In genomic region chr12:100639680-100640079, GRCm38 (mm10) we compare ENCODE assay signal across 8 mouse cellular contexts.
A peak's percentile ranks its signal among the peaks of the same experiment; 100 is the strongest.
DNase-seq lines count a peak whose midpoint lies in the region; ATAC-seq lines count a peak whose summit lies in the region.

No protein-coding gene starts in this region.

- peak; percentile 31 for DNase-seq in hindbrain, embryonic 10.5 days (ENCODE audit: low spot score)
- no peak for DNase-seq in hindbrain, embryonic 14.5 days (ENCODE audit: low spot score)
- peak; percentile 6 for DNase-seq in MN1 (ENCODE audit: low spot score)
- peak; percentile 49 for DNase-seq in embryonic facial prominence, embryonic 10.5 days (ENCODE audit: low spot score)
- DNase-seq in induced T-regulatory cell, adult 2 months (ENCODE audit: low read depth), result peak; percentile 66
- DNase-seq in retina, postnatal 1 day, result peak; percentile 28

- H3K36me3 ChIP-seq in hindbrain, embryonic 10.5 days, result no peaks in the 10 kb centered on the region
- no peaks in the 10 kb centered on the region for H3K36me3 ChIP-seq in hindbrain, embryonic 14.5 days (replicated peaks; ENCODE audit: control insufficient read depth, insufficient read depth)
- no peaks in the 10 kb centered on the region; the same call in 1 of the 2 replicates for H3K36me3 ChIP-seq in embryonic facial prominence, embryonic 10.5 days (replicated peaks)
- no peaks in the 10 kb centered on the region for H3K36me3 ChIP-seq in limb, embryonic 12.5 days
- no peaks in the 10 kb centered on the region for H3K36me3 ChIP-seq in forebrain, embryonic 16.5 days (ENCODE audit: control insufficient read depth, insufficient read depth)

- H3K4me3 ChIP-seq in hindbrain, embryonic 10.5 days, result no peak overlapping the region
- H3K4me3 ChIP-seq in hindbrain, embryonic 14.5 days (replicated peaks; ENCODE audit: low read length), result no peak overlapping the region
- H3K4me3 ChIP-seq in embryonic facial prominence, embryonic 10.5 days, result no peak overlapping the region
- H3K4me3 ChIP-seq in limb, embryonic 12.5 days (replicated peaks), result no peak overlapping the region
- no peak overlapping the region for H3K4me3 ChIP-seq in forebrain, embryonic 16.5 days (replicated peaks; ENCODE audit: low read length)

- ATAC-seq in hindbrain, embryonic 14.5 days (ENCODE audit: low FRiP score), result no peak
- no peak; the same call in 1 of the 2 replicates for ATAC-seq in limb, embryonic 12.5 days (ENCODE audit: insufficient number of reproducible peaks, insufficient read depth, low FRiP score, low TSS enrichment, low read depth)
- no peak for ATAC-seq in forebrain, embryonic 16.5 days

- no peak overlapping the region for H3K27ac ChIP-seq in hindbrain, embryonic 10.5 days
- H3K27ac ChIP-seq in hindbrain, embryonic 14.5 days, result no peak overlapping the region
- peak overlapping the region; percentile 35; the same call in 1 of the 2 replicates for H3K27ac ChIP-seq in embryonic facial prominence, embryonic 10.5 days (replicated peaks)
- 0 out of 2 replicates have a peak overlapping the region, but pooled peaks have one; percentile 37 for H3K27ac ChIP-seq in limb, embryonic 12.5 days
- H3K27ac ChIP-seq in forebrain, embryonic 16.5 days (ENCODE audit: low read length), result no peak overlapping the region

- H3K4me1 ChIP-seq in hindbrain, embryonic 10.5 days (replicated peaks), result peaks cover 10% of the 10 kb centered on the region
- H3K4me1 ChIP-seq in hindbrain, embryonic 14.5 days (replicated peaks; ENCODE audit: control insufficient read depth, insufficient read depth, low read length), result no peaks in the 10 kb centered on the region
- H3K4me1 ChIP-seq in embryonic facial prominence, embryonic 10.5 days, result peaks cover 21% of the 10 kb centered on the region
- peaks cover 8% of the 10 kb centered on the region for H3K4me1 ChIP-seq in limb, embryonic 12.5 days (replicated peaks)
- H3K4me1 ChIP-seq in forebrain, embryonic 16.5 days (replicated peaks; ENCODE audit: control insufficient read depth, insufficient read depth, low read length), result no peaks in the 10 kb centered on the region

- no peak overlapping the region for H3K9ac ChIP-seq in hindbrain, embryonic 14.5 days
- H3K9ac ChIP-seq in limb, embryonic 12.5 days (replicated peaks), result no peak overlapping the region
- no peak overlapping the region for H3K9ac ChIP-seq in forebrain, embryonic 16.5 days (replicated peaks; ENCODE audit: low read depth, low read length)

- no peaks in the 10 kb centered on the region for H3K9me3 ChIP-seq in hindbrain, embryonic 10.5 days
- no peaks in the 10 kb centered on the region for H3K9me3 ChIP-seq in hindbrain, embryonic 14.5 days (ENCODE audit: control insufficient read depth, low read length)
- H3K9me3 ChIP-seq in embryonic facial prominence, embryonic 10.5 days, result no peaks in the 10 kb centered on the region
- no peaks in the 10 kb centered on the region for H3K9me3 ChIP-seq in limb, embryonic 12.5 days
- no peaks in the 10 kb centered on the region for H3K9me3 ChIP-seq in forebrain, embryonic 16.5 days (ENCODE audit: control insufficient read depth, low read length)

- H3K27me3 ChIP-seq in hindbrain, embryonic 10.5 days (ENCODE audit: insufficient read depth, poor library complexity, severe bottlenecking), result no peaks in the 10 kb centered on the region
- no peaks in the 10 kb centered on the region for H3K27me3 ChIP-seq in hindbrain, embryonic 14.5 days (ENCODE audit: control insufficient read depth, insufficient read depth, low read length)
- no peaks in the 10 kb centered on the region for H3K27me3 ChIP-seq in embryonic facial prominence, embryonic 10.5 days (replicated peaks; ENCODE audit: low read depth, poor library complexity, severe bottlenecking)
- H3K27me3 ChIP-seq in limb, embryonic 12.5 days, result no peaks in the 10 kb centered on the region
- no peaks in the 10 kb centered on the region for H3K27me3 ChIP-seq in forebrain, embryonic 16.5 days (replicated peaks; ENCODE audit: control insufficient read depth, insufficient read depth, low read length)

- H3K4me2 ChIP-seq in hindbrain, embryonic 14.5 days (replicated peaks), result no peak overlapping the region
- 0 out of 2 replicates have a peak overlapping the region, but pooled peaks have one; percentile 4 for H3K4me2 ChIP-seq in limb, embryonic 12.5 days
- H3K4me2 ChIP-seq in forebrain, embryonic 16.5 days (ENCODE audit: low read length), result no peak overlapping the region

- WGBS in hindbrain, embryonic 10.5 days, result 39% methylated on average over 7 of the region's 7 CpGs
- WGBS in hindbrain, embryonic 14.5 days, result 48% methylated on average over 7 of the region's 7 CpGs
- WGBS in embryonic facial prominence, embryonic 10.5 days, result 35% methylated on average over 7 of the region's 7 CpGs
- WGBS in limb, embryonic 12.5 days, result 24% methylated on average over 7 of the region's 7 CpGs
- 51% methylated on average over 7 of the region's 7 CpGs for WGBS in forebrain, embryonic 16.5 days

Comparison
In these comparisons a context has a peak if more than half of its experiments do, and no peak if none do; other contexts are left out.
1. H3K27ac ChIP-seq: peak in embryonic facial prominence, embryonic 10.5 days (single experiment) and limb, embryonic 12.5 days (single experiment); none in hindbrain, embryonic 10.5 days (single experiment), hindbrain, embryonic 14.5 days (single experiment) and forebrain, embryonic 16.5 days (single experiment).